Mouse (Mus musculus): ENCODE data around the gene Syde2.

Syde2 gene

GRCm38 (mm10) chr3:146051277-146052007 is 63.8 kb downstream of the Syde2 start:
- no peak for DNase-seq (ENCODE audit: extremely low spot score, low spot score)

- DNase-seq (ENCODE audit: extremely low spot score, low spot score), result no peak
Measured at GRCm38 (mm10) chr3:146053082-146053814, 65.6 kb downstream of the Syde2 start.

- no peak for DNase-seq (ENCODE audit: extremely low spot score, low spot score)
Measured at GRCm38 (mm10) chr3:146053873-146054272, 66.2 kb downstream of the Syde2 start.

- no peak for DNase-seq (ENCODE audit: extremely low spot score, low spot score)
Measured at GRCm38 (mm10) chr3:146057131-146057530, 69.5 kb downstream of the Syde2 start.

GRCm38 (mm10) chr3:146058263-146058662 is 70.6 kb downstream of the Syde2 start:
- peak; percentile 54 for DNase-seq (ENCODE audit: extremely low spot score, low spot score)

- DNase-seq (ENCODE audit: extremely low spot score, low spot score), result no peak
Measured at GRCm38 (mm10) chr3:146059356-146059926, 71.8 kb downstream of the Syde2 start.

- no peak for DNase-seq (ENCODE audit: extremely low spot score, low spot score)
Measured at GRCm38 (mm10) chr3:146063146-146063545, 75.5 kb downstream of the Syde2 start.

- no peak for DNase-seq (ENCODE audit: extremely low spot score, low spot score)
Measured at GRCm38 (mm10) chr3:146069276-146069675, 81.6 kb downstream of the Syde2 start.

Measured in neural tube, embryonic 10.5 days (tissue).